In genomic region chr10:71464417-71464816, GRCm38 (mm10) we compare ENCODE assay signal across 22 mouse cellular contexts.
DNase-seq lines count a peak whose midpoint lies in the region; ATAC-seq and TF ChIP-seq lines count a peak whose summit lies in the region.
"Had no signal": no experiment of that assay in that cellular context is flagged by ENCODE, and none has a peak within 500 bp of the region (broad histone marks: within the 10 kb centered on the region; RNA-seq: fewer than 3 reads in every experiment).

No protein-coding gene starts in this region.

- 43% methylated on average over 6 of the region's 6 CpGs for WGBS in kidney, embryonic 14.5 days
- 36% methylated on average over 6 of the region's 6 CpGs for whole genome bisulfite sequencing in kidney, embryonic 15.5 days
- 44% methylated on average over 6 of the region's 6 CpGs for WGBS in kidney, embryonic 16.5 days
- WGBS in kidney, adult 2 months = 59% methylated on average over 6 of the region's 6 CpGs
- 37% methylated on average over 6 of the region's 6 CpGs for WGBS in kidney, postnatal 0 days

- H3K27me3 ChIP-seq in kidney, embryonic 14.5 days (ENCODE audit: control insufficient read depth, insufficient read depth, low read length) = no peaks in the 10 kb centered on the region
- H3K27me3 ChIP-seq in kidney, embryonic 15.5 days = no peaks in the 10 kb centered on the region
- no peaks in the 10 kb centered on the region for H3K27me3 ChIP-seq in kidney, embryonic 16.5 days (ENCODE audit: insufficient read depth, low read length)
- no peaks in the 10 kb centered on the region for H3K27me3 ChIP-seq in kidney, adult 2 months (replicated peaks; ENCODE audit: control insufficient read depth, insufficient read depth, low read length)
- no peaks in the 10 kb centered on the region for H3K27me3 ChIP-seq in kidney, postnatal 0 days (ENCODE audit: insufficient read depth, low read length)
- H3K27me3 ChIP-seq: CH12.LX had no signal

- no peaks in the 10 kb centered on the region for H3K36me3 ChIP-seq in kidney, embryonic 14.5 days (ENCODE audit: control insufficient read depth, insufficient read depth, low read length)
- H3K36me3 ChIP-seq in kidney, embryonic 15.5 days = no peaks in the 10 kb centered on the region
- no peaks in the 10 kb centered on the region for H3K36me3 ChIP-seq in kidney, embryonic 16.5 days (ENCODE audit: insufficient read depth, low read length)
- no peaks in the 10 kb centered on the region for H3K36me3 ChIP-seq in kidney, adult 2 months (ENCODE audit: control insufficient read depth, insufficient read depth, low read length)
- no peaks in the 10 kb centered on the region for H3K36me3 ChIP-seq in kidney, postnatal 0 days (ENCODE audit: insufficient read depth, low read length)
- H3K36me3 ChIP-seq: G1E had no signal

- peak; percentile 61 for ATAC-seq in kidney, embryonic 14.5 days (ENCODE audit: low FRiP score, low TSS enrichment)
- peak; percentile 56 for ATAC-seq in kidney, embryonic 15.5 days (replicated peaks; ENCODE audit: low FRiP score)
- peak; percentile 62; the same call in 1 of the 2 replicates for ATAC-seq in kidney, embryonic 16.5 days (ENCODE audit: low FRiP score, low TSS enrichment)
- no peak for ATAC-seq in kidney, postnatal 0 days (replicated peaks; ENCODE audit: low FRiP score, low read depth)
- ATAC-seq: activated CD4-positive, CD25-positive, alpha-beta regulatory T cell, adult 4 months; CD4-positive, CD25-positive, alpha-beta regulatory T cell, adult 4 months; Patski had no signal

- no peaks in the 10 kb centered on the region for H3K9me3 ChIP-seq in kidney, embryonic 14.5 days (ENCODE audit: control insufficient read depth, low read length)
- no peaks in the 10 kb centered on the region for H3K9me3 ChIP-seq in kidney, embryonic 15.5 days (replicated peaks)
- H3K9me3 ChIP-seq in kidney, embryonic 16.5 days (ENCODE audit: low read length) = no peaks in the 10 kb centered on the region
- H3K9me3 ChIP-seq in kidney, postnatal 0 days (replicated peaks; ENCODE audit: low read length) = no peaks in the 10 kb centered on the region

- H3K9ac ChIP-seq in kidney, embryonic 14.5 days (ENCODE audit: low read depth, low read length) = no peak overlapping the region
- H3K9ac ChIP-seq in kidney, embryonic 15.5 days = no peak overlapping the region
- no peak overlapping the region for H3K9ac ChIP-seq in kidney, embryonic 16.5 days (replicated peaks; ENCODE audit: low read length)
- H3K9ac ChIP-seq in kidney, postnatal 0 days (ENCODE audit: low read depth, low read length) = no peak overlapping the region

- no peaks in the 10 kb centered on the region for H3K4me1 ChIP-seq in kidney, embryonic 14.5 days (ENCODE audit: control insufficient read depth, insufficient read depth, low read length)
- H3K4me1 ChIP-seq in kidney, embryonic 15.5 days = no peaks in the 10 kb centered on the region
- H3K4me1 ChIP-seq in kidney, embryonic 16.5 days (ENCODE audit: insufficient read depth, low read length) = no peaks in the 10 kb centered on the region
- no peaks in the 10 kb centered on the region for H3K4me1 ChIP-seq in kidney, adult 2 months (ENCODE audit: control insufficient read depth, insufficient read depth, low read length)
- no peaks in the 10 kb centered on the region for H3K4me1 ChIP-seq in kidney, postnatal 0 days (replicated peaks; ENCODE audit: insufficient read depth, low read length)

- no peak for TF ChIP-seq CTCF in kidney, adult 2 months (conservative IDR thresholded peaks at IDR 0.05; ENCODE audit: insufficient read depth, insufficient read length, low read depth, low read length)
- TF ChIP-seq CTCF in kidney, postnatal 0 days (IDR thresholded peaks at IDR 0.05; ENCODE audit: low read depth) = no peak

- no peak overlapping the region for H3K4me3 ChIP-seq in kidney, embryonic 14.5 days (ENCODE audit: low read length)
- H3K4me3 ChIP-seq in kidney, embryonic 15.5 days (replicated peaks) = no peak overlapping the region
- H3K4me3 ChIP-seq in kidney, embryonic 16.5 days (ENCODE audit: low read length) = no peak overlapping the region
- H3K4me3 ChIP-seq in kidney, adult 2 months (ENCODE audit: insufficient read depth, low read depth, low read length) = no peak overlapping the region
- H3K4me3 ChIP-seq in kidney, postnatal 0 days (replicated peaks; ENCODE audit: low read depth, low read length) = no peak overlapping the region

- H3K27ac ChIP-seq in kidney, embryonic 14.5 days (ENCODE audit: low read depth, low read length) = no peak overlapping the region
- H3K27ac ChIP-seq in kidney, embryonic 15.5 days = no peak overlapping the region
- H3K27ac ChIP-seq in kidney, embryonic 16.5 days (ENCODE audit: low read length) = no peak overlapping the region
- H3K27ac ChIP-seq in kidney, adult 2 months (ENCODE audit: insufficient read depth, low read depth, low read length) = no peak overlapping the region
- H3K27ac ChIP-seq in kidney, postnatal 0 days = no peak overlapping the region

- no peak overlapping the region for H3K4me2 ChIP-seq in kidney, embryonic 14.5 days (replicated peaks; ENCODE audit: low read depth, low read length)
- H3K4me2 ChIP-seq in kidney, embryonic 15.5 days = no peak overlapping the region
- H3K4me2 ChIP-seq in kidney, embryonic 16.5 days (replicated peaks; ENCODE audit: low read depth, low read length) = no peak overlapping the region
- no peak overlapping the region for H3K4me2 ChIP-seq in kidney, postnatal 0 days (ENCODE audit: low read length)

- TF ChIP-seq POLR2A in kidney, adult 2 months (IDR thresholded peaks at IDR 0.05; ENCODE audit: low read depth, low read length) = no peak

- no peak for DNase-seq in kidney, postnatal 36 days
- no peak for DNase-seq in kidney, adult 18-20 months
- DNase-seq in kidney, adult 2 months = no peak
- peak; percentile 63 for DNase-seq in kidney, postnatal 0 days (ENCODE audit: low spot score)
- DNase-seq in kidney, adult 11 months = no peak
- DNase-seq: adrenal gland, adult 2 months; adrenal gland, adult 8-10 months; adrenal gland, postnatal 10 days; adrenal gland, postnatal 14 days; adrenal gland, postnatal 25 days; adrenal gland, postnatal 36 days; B cell, adult 2 months; cerebellum, adult 11 months; cerebellum, adult 11-12 months had no signal
